11 mouse cellular contexts compared by ENCODE assay signal in genomic region chr9:33717614-33718013, GRCm38 (mm10).
"Had no signal": no experiment of that assay in that cellular context is flagged by ENCODE, and none has a peak within 500 bp of the region (broad histone marks: within the 10 kb centered on the region; RNA-seq: fewer than 3 reads in every experiment).

No protein-coding gene starts in this region.

- H3K4me1 ChIP-seq: kidney, embryonic 15.5 days; limb, embryonic 13.5 days; midbrain, embryonic 15.5 days had no signal

- H3K4me2 ChIP-seq: kidney, embryonic 15.5 days; limb, embryonic 13.5 days; midbrain, embryonic 15.5 days had no signal

- H3K9me3 ChIP-seq: kidney, embryonic 15.5 days; limb, embryonic 13.5 days; midbrain, embryonic 15.5 days had no signal

- ATAC-seq: midbrain, embryonic 15.5 days had no signal

- DNase-seq: kidney, adult 2 months; kidney, postnatal 36 days; left cerebral cortex, postnatal 4 days; lung, adult 18-20 months; lung, postnatal 36 days; thymus, adult 18-20 months; thymus, postnatal 14 days had no signal

- H3K27ac ChIP-seq: kidney, embryonic 15.5 days; limb, embryonic 13.5 days; liver, embryonic 14.5 days; midbrain, embryonic 15.5 days had no signal

- H3K9ac ChIP-seq: kidney, embryonic 15.5 days; limb, embryonic 13.5 days; liver, embryonic 14.5 days; midbrain, embryonic 15.5 days had no signal

- H3K27me3 ChIP-seq: kidney, embryonic 15.5 days; limb, embryonic 13.5 days; midbrain, embryonic 15.5 days had no signal

- H3K4me3 ChIP-seq: kidney, embryonic 15.5 days; limb, embryonic 13.5 days; midbrain, embryonic 15.5 days had no signal

- H3K36me3 ChIP-seq: kidney, embryonic 15.5 days; limb, embryonic 13.5 days; midbrain, embryonic 15.5 days had no signal
